Mouse (Mus musculus): ENCODE measurements around the gene Olfr155.
A peak's percentile ranks its signal among the peaks of the same experiment; 100 is the strongest.

The Olfr155 gene

GRCm38 (mm10) chr4:43897209-43897608 lies 45.8 kb downstream of the Olfr155 start:
- DNase-seq (ENCODE audit: low spot score) = no peak

DNA sequence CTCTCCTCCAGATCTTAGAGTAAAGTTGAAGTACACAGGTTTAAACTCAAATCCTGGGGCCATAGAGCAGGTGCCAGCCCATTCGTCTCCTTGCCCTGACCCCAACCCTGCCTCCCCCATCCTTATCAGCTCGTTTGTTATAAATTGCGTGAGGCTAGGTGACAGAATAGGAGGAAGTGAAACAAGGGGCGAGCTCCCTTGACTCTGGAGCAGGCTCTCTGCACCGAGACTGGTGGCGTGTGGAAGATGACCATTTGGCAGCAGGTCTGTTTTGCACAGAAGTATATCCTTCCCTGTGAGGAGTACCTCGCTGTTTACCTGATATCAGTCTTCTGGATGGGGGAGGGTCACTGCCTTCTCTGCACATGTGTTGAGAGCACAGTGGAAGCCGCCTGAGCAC lies 47.8 kb downstream of the Olfr155 start:
- no peak for DNase-seq (ENCODE audit: low spot score)

GRCm38 (mm10) chr4:43903690-43904089 lies 52.3 kb downstream of the Olfr155 start:
- no peak for DNase-seq (ENCODE audit: low spot score)

- DNase-seq (ENCODE audit: low spot score) = peak; percentile 22
These were observed 55.1 kb downstream of the Olfr155 start for GRCm38 (mm10) chr4:43906443-43906842.

All from urinary bladder, postnatal 25 days (tissue).